Mouse (Mus musculus): ENCODE data around the gene Serhl.

DNA sequence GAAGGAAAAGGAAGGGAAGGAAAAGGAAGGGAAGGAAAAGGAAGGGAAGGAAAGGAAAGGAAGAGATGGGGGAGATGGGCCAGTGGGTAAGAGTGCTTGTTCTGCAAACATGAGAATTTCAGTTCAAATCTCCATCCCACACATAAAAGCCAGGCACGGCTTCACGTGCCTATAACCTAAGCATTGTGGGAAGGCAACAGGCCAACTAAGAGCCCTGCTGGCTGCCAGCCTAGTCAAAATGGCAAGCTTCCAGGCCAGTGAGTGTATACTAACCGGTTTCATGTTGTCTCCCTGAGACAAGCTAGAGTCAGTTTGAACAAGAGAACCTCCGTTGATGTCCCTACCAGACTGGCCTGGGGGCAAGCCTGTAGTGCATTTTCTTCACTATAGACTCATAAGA, 23.8 kb upstream of the Serhl start:
- TF ChIP-seq CTCF (conservative IDR thresholded peaks at IDR 0.05; ENCODE audit: low read length) (no peak), POU5F1 (IDR thresholded peaks at IDR 0.05; ENCODE audit: borderline replicate concordance, low read length) (no peak), NANOG (IDR thresholded peaks at IDR 0.05; ENCODE audit: borderline replicate concordance, low read length) (no peak)

Measured in E14TG2a.4 (cell line).